Mouse (Mus musculus): ENCODE measurements around the gene Gpc6.

Gene Gpc6

DNA sequence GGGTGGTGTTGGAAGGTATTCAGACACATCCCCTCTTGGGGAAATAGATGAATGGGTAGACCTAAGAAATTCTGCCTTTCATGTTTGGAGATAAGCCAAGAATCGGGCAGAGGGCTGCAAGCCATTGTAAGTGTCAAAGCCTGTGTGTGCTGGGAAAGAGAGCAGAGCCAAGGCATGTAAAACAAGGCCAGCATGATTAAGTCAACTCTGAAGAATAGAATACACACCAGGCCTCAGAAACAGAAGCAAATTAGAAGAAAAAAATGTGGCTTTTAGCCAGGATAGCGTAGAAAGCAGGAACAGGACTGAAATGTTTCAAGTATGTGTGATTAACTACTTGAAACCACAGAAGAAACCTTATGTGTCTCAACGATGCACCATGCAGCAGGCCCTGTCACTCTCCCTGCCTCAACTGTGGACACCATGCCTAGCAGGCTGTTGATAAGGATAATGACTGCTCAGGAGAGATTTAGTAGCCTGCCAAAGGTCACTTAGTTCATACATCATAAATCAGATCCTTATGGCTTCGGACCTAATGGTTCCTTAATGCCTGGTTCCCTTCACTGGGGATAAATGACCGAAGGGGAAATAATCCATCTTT, 756.3 kb downstream of the Gpc6 start:
- no peak for DNase-seq (ENCODE audit: extremely low read depth, low read depth, low spot score)

DNA sequence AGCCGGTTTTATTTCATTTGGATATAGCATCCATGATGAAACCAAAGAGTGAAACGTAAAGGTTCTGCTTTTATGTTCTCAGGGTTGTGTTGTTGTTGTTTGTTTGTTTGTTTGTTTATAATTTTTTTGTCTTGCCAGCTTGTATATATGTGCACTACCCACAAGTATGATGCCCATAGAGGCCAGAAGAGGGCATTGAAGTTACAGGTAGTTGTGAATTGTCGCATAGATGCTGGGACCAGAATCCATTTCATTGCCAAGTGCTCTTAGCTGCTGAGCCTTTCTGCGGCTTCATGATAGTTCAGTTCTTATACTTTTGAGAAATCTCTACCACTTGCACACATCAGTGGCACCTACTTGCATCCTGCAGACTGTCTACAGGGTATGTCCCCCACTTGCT, 758.0 kb downstream of the Gpc6 start:
- DNase-seq (ENCODE audit: extremely low read depth, low read depth, low spot score): no peak

DNA sequence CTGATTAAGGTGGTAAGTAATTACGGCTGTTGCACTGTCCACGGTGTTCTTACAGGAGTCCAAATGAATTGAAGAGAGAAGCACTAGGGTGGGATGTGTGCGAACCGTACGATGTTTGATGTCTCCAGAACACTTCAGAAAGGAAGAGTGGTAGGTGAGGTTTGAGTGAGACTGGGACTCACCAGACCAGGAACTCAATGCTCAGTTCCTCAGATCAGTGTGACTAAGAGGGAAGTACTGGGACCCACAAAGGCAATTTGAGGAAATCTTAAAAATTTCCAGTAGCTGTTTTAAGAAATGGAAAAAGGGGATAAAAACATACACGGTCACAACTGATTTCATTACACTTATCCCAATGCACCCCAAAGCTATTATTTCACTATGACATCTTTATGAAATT, 764.7 kb downstream of the Gpc6 start:
- no peak for DNase-seq (ENCODE audit: extremely low read depth, low read depth, low spot score)

DNA sequence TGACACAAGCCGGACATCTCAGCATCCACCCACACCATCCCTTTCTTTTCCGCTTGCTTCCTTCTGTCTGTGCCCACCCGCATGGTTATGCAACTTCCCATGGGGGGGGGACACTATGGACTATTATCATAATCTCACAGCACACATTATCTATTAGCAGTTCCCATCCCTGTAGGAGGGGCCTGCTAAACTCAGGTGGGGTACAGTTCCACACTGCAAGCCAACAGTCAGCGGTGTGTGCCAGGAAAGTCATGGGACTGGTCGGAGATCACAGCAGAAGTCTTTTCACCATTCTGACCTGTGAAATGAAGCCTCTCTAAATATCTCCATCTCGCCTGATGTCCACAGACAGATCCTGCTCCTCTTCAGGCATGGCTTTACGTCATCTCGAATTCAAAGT, 770.5 kb downstream of the Gpc6 start:
- DNase-seq (ENCODE audit: extremely low read depth, low read depth, low spot score): no peak

DNA sequence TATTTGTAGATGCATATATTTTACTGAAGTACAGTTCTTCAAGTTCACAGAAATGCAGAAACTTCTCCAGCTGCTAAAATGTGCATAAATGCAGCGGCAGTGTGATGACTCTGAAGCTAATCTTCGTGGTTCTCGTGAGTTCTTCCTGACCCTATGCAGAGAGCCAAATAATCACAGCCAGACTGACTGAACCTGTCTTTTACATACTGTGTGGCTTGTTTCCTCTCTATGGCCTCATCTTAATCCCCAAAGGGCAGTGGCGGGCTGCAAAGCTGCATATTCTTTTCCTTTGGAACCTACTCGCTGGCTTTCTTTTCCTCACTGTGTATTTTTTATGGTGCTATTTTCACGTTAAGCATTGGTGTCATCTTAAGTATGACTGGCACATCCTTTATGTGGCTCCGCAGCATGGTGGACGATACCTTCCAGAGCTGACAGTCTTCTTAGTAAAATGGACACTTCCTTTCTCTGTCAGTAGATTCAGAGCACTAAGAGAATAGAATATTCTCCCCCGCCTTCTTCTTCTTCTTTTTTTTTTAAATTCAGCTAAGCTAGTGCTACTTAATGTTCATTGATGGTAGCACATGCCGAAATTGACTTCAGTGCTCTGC, 775.7 kb downstream of the Gpc6 start:
- DNase-seq (ENCODE audit: extremely low read depth, low read depth, low spot score): no peak

DNA sequence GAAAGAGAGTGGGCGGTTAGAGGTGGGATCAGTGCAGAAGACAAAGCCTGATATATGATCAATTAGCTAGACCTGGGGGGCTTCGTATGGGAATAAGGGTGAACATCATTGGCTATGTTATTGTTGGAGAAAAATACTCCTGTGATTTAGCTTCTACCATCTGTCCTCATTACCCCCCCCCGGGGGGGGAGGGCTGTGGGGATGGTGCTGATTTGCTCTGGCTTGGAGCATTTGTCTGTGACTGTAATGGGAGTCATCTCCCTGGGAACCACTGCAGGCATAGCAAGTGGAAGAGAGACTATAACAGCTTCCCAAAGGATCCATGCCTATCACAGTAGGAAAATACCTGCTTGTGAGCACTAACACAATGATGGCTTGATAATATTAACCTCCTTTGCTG, 783.7 kb downstream of the Gpc6 start:
- DNase-seq (ENCODE audit: extremely low read depth, low read depth, low spot score): no peak

DNA sequence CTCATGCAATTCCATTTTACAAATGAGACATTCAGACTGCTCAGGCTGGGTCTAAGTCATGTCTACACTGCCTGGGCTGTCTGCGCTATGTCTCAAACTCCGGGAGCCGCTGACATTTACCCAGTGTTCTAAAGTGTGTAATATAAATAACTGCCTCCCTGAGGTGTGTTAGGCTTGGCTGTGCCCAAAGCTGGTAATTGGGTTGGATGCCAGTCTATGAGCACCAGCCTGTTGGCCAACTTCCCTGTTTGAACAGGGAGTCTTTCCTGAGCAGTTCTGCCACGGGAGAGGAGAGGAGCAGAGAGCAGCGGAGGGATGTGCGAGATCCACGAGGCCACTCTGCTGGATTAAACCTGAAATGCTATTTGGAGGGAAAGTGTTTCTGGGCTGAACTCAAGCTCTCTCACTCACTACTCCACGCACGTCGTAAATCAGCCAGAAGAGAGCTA, 785.4 kb downstream of the Gpc6 start:
- no peak for DNase-seq (ENCODE audit: extremely low read depth, low read depth, low spot score)

DNA sequence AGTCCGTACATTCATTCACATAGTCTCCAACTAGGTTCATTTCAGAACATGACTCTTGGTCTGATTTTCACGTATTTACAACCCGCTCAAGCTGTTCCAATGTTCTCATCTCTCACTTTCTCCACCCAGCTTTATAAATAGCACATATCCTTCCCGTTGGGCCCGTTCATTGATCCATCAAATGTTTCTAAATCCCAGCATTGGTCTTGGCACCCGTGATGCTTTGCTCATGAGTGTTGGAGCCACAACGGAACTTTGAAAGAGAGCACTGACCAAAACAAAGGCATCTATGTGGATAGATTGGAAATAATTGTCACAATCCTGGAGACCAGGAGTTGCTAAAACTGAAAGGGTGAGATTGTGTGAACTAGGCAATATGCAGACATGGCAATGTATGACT, 787.2 kb downstream of the Gpc6 start:
- DNase-seq (ENCODE audit: extremely low read depth, low read depth, low spot score): no peak

DNA sequence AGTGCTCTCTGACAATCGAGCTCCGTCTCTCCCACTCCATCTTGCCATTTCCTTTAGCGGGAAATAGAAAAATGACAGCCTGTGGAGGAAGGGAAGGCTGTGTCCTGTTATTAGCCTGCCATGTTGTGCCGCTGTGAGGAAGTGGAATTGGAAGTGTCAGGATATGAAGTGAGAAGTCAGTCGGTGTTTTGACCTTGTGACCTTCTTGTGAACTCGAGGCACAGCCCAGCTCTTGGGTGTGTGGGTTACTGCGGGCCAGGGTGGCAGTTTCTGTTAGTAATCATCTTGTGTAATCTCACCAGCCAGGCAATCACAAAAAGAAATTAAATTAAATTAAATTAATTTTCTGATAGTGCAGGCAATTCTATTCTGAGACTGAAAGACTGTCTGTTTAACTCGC, 789.0 kb downstream of the Gpc6 start:
- DNase-seq (ENCODE audit: extremely low read depth, low read depth, low spot score): no peak

DNA sequence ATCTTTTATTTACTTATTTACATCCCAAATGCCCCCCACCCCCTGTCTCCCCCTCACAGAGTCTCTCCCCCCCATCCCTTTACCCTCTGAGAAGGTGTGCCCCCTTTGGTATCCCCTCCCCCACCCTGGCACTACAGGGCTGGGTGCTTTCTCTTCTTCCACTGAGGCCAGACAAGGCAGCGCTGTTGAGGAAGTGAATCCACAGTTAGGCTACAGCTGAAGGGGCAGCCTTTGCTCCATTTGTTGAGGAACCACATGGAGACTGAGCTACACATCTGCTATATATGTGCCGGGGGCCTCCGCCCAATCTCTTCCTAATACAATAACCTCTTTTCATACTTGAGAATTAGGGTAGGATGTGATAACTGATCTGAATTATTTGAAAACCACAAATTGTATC, 791.2 kb downstream of the Gpc6 start:
- no peak for DNase-seq (ENCODE audit: extremely low read depth, low read depth, low spot score)

DNA sequence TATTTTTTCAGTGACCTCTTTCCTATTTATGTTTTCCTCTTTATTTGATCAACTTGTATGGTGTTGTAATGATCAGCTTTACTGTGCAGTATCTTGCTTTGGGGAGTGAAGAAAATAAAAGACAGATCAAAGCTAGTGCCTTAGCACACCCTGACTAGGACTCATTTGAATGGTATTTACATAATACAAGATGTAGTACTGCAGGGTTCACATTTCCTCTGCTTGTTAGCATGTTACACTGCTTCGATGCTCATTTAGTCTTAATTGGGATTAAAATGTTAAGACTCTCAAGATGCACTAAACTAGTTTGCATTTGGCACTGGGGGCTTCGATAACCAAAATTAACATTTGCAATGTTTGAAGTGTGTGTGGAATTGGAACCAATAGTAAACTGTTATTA, 803.6 kb downstream of the Gpc6 start:
- no peak for DNase-seq (ENCODE audit: extremely low read depth, low read depth, low spot score)

DNA sequence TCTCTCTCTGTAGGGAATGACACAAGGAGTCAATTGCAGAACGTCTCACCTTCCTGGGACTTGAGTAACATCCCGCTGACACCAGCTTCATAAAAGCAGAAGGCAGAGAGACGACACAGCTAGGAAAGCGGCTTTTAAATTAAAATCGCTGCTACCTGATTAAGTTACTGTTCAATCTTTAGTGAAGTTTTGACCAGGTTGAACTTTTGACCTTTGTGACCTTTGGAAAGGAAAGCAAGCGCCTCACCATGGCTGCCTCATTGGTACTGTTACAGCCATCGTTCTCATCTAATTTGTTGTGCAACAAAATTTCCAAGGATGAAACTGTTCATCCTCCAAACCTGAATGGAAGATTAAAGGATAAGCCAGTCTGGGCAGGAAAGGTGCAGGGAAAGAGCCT, 830.1 kb downstream of the Gpc6 start:
- no peak for DNase-seq (ENCODE audit: extremely low read depth, low read depth, low spot score)

DNA sequence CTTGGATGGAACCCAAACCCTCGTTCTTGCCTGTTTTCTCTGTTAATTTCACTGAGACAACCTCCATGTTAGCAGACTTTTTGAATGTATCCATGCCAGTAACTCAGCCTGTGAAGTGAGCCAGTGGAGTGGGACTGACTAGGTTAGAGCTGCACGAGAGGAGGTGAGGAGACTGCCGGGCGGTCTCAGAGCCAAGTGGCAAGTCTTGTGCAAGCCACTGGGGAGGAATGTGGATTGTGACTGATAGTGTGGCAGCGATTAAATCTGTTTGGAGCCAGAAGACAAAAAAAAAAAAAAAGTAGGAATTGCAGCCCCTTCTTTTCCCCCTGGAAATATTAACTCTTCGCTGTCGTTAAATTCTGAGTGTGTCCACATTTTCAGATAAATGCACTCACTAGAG, 831.4 kb downstream of the Gpc6 start:
- no peak for DNase-seq (ENCODE audit: extremely low read depth, low read depth, low spot score)

DNA sequence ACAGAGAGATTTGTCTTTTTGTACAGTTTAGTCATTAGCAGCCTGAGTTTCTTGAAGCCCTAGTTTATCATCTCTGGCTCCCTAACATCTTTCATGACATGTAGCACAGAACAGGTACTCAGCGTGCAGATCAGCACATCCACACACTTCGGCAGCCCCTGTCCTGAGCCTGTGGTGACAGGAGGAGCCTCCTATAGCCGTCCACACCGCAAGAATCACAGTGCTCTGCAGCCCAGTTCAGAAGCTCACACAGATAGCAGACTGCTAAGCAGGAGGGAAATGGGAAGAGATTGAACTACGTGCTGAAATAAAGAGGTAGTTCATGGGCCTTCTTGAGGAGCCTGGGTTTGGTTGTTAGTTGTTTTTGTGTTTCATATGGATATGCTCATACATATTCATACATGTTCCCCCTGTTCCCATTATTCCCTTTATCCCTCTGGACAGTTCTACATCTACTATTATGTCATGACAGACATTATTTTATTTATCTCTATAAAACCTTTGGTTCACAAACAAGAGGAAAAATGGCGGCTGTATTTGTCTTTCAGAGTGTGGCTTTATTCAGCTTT, 832.8 kb downstream of the Gpc6 start:
- no peak for DNase-seq (ENCODE audit: extremely low read depth, low read depth, low spot score)

DNA sequence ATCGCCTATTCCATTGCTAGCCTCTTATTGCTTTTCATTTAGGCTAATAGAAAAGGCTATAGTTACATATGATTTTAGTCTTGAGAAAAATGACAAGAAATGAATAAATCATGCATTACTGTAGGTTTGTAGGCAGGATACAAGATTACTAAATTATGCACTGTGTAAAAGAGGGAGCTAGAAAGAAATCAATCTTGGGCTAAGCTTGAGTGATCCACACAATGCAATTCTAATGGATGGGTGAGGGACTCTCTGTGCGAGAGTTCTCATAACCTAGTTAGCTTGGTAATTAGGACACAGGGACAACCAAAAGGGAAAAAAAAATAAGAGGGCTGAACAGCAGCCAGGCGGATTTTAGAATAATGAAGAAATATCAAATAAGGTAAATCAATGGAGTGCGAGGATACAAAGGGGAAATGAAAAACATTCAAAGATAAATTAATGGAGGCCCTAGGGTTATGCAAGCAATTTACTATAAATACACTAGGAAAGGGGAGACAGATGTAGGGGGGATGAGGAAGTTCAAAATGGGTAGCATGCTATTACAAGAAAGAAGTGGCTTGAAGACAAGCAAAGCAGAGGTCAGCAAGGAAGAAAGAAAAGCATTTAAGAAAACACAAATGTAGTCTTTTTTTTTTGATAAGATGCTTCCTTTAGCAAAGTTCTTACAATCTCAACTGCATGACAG, 835.9 kb downstream of the Gpc6 start:
- DNase-seq (ENCODE audit: extremely low read depth, low read depth, low spot score): no peak

DNA sequence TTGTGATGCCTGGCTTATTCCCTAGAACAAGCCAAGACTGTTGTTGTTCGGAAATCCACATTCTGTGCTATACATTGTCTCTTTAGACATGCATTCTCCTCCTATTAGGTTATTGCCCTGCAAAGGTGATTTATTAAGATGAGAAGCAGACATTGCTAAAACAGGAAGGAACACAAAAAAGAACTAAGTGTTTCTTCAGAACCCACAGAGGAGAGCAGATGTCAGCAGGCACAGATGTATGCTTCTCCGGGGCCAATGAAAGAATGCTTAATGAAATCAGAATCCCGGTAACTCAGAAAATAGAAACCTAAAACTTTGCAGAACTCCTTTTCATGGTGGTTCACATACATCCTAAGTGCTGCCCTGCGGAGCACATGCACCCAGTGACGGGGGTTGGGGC, 837.8 kb downstream of the Gpc6 start:
- no peak for DNase-seq (ENCODE audit: extremely low read depth, low read depth, low spot score)

DNA sequence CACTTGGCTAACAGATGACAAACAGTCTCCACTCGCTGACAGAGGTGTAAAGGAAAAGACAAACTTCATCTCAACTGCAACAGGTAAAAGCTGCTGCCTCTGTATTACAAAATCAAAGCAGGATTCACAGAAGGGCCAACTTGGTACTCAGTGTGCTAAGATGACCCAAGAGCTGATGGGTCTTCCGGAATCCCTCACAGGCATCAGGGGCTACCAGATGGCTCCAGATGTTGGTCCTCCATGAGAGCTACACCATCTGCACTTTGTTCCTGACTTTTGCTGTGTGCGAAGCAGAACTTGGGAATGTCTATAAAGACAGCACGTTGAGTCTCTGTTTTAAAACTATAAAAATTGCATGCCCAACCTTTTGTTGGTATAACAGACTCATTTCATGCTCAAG, 842.7 kb downstream of the Gpc6 start:
- DNase-seq (ENCODE audit: extremely low read depth, low read depth, low spot score): no peak

DNA sequence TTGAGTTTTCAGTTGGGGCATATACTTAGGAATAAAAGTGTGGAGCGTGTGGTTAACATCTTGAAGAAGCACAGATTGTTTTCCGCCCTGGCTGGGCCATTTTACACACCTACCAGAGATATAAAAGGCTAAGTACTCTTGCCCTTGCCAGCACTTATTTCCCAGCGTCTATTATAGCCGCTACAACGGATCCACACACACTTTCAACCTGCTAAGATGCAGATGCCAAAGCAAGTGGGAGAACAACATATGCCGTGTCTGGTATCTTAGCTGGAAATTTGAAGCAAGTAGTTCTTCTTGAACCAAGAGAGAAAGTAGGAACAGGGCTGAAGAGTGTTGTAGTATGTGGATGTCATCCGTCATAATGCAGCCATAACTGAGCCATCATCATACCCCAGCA, 843.6 kb downstream of the Gpc6 start:
- no peak for DNase-seq (ENCODE audit: extremely low read depth, low read depth, low spot score)

DNA sequence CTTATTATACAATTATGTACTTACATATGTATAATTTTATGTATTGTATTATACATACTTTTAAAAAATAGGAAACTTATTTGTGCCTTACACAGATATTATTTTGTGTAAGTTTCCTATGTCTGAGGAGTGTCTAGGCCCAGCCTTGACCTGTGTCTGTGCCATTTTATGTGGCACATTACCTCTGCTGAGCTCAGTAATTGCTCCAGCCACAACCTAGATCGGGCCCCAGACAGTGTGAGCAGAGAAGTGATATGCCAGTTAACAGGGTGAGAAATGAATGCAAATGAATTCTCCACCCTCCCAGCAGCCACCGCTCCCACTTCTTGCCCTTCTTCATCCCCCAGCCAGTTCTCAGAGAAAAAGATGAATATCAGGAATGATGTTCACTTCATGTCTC, 848.3 kb downstream of the Gpc6 start:
- DNase-seq (ENCODE audit: extremely low read depth, low read depth, low spot score): no peak

DNA sequence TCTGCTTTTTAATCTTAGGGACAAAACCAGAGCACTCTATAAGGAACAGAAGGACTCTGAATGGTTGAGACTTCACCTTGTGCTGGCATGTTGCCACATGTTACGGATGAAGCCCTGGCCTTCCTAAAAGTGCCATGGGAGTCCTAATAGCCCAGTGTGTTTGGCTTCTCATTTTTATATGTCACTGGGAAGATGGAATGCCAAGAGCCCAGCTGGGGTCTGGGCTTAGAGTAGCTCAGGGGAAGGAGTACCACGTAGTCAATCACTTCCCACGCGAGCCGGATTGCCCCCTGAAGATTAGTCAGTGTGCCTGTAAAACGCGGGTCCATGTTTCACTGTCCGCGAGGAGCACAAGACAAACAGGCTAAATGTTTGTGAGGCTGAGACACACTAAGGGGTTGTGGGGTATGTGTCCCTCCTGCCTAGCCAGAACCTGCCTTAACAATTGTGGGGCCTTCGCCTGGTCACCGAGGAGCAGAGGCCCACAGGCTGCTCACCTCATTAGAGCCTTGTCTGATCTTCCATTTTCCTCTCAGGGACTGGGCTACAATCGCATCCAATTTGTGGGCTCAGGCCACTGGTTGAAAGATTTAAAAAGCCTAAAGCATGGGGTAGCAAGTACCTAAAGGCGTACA, 852.9 kb downstream of the Gpc6 start:
- DNase-seq (ENCODE audit: extremely low read depth, low read depth, low spot score): no peak

DNA sequence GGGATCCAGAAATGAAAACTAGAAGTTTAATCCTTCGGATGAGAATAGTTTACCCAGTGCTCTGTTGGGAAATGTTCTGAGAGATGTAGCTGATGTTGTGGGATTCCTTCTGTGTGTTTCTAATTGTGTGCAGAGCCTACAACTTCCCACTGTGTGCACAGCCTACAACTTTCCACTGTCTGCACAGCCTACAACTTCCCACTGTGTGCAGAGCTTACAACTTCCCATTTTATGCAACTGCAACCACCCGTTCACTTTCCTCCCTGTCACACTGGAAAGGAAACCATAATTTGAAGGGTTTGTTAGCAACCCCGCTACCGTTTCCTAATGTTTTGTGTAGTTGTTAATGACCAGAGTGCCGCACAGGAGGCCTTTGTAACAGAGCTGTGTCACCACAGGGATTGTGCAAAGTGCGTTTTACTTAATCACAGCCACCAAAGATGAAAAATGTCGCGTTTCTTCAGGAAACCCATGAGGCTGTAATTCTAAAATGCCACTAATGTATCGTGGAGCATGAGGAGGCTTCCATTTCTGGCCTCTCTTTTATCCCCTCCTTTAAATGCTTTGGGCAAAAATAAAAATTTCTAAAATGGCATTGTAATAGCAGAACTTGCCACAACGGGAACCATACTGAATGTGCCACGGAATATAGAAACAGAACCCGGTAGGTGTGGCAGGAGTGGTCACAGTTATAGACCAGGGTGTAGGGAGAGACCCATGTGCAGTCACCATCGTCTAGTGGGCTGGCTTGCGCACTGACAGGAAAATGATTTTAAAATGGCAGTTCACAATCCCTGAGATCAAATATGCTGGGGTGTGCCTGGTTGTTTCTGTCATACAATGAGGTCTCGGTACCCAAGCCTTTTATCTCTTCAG, 853.7 kb downstream of the Gpc6 start:
- DNase-seq (ENCODE audit: extremely low read depth, low read depth, low spot score): no peak

All from fat pad, adult 2 months (tissue).